Mouse (Mus musculus) liver, embryonic 12.5 days (tissue): ENCODE results near the gene Vipr2. TPM values are rescaled to one million over a fixed set of nuclear protein-coding genes. Genes with fewer than 3 reads are reported as not detected.

Source experiments
- ATAC-seq: fragments of 200-750 bp; cut with Nextera tagmentation; 2 replicates; pipeline ENCODE4 v1.8.0; 2017; ENCODE audit warnings: moderate number of reproducible peaks, mild to moderate bottlenecking, moderate library complexity
- H3K27ac ChIP-seq: fragments of 300-500 bp; sonication (generic); 2 replicates; pipeline ENCODE4 v1.5.1; 2016; ENCODE audit warnings: mild to moderate bottlenecking
- H3K27me3 ChIP-seq: fragments of 300-500 bp; sonication (generic); replicated peaks from 2 replicates; pipeline ENCODE4 v1.6.1; 2016; ENCODE audit warnings: mild to moderate bottlenecking, moderate library complexity
- H3K36me3 ChIP-seq: fragments of 300-500 bp; sonication (generic); 2 replicates; pipeline ENCODE4 v1.6.1; 2016; ENCODE audit warnings: mild to moderate bottlenecking, moderate library complexity
- H3K4me1 ChIP-seq: fragments of 300-500 bp; sonication (generic); 2 replicates; pipeline ENCODE4 v1.6.1; 2016
- H3K4me2 ChIP-seq: fragments of 300-500 bp; sonication (generic); 2 replicates; pipeline ENCODE4 v1.6.1; 2016; ENCODE audit warnings: mild to moderate bottlenecking, moderate library complexity
- H3K4me3 ChIP-seq: fragments of 300-500 bp; sonication (generic); 2 replicates; pipeline ENCODE4 v1.5.1; 2016; ENCODE audit warnings: mild to moderate bottlenecking, moderate library complexity
- H3K9ac ChIP-seq: fragments of 300-500 bp; sonication (generic); 2 replicates; pipeline ENCODE4 v1.6.1; 2016; ENCODE audit warnings: mild to moderate bottlenecking, moderate library complexity
- H3K9me3 ChIP-seq: fragments of 300-500 bp; sonication (generic); replicated peaks from 2 replicates; pipeline ENCODE4 v1.6.1; 2016; ENCODE audit warnings: mild to moderate bottlenecking, moderate library complexity
- WGBS: fragments of 180-500 bp; shearing (Covaris S2); methylation state at CpG from one replicate; pipeline ENCODE4 v1.1.7; 2016; ENCODE audit not compliant: insufficient replicate concordance; 5-methylcytosine and 5-hydroxymethylcytosine counted together
- microRNA-seq: library from miRNA; unstranded; fragments of <30 nt; microRNA quantifications from one replicate; pipeline ENCODE4, GENCODE M21; 2017
- polyA plus RNA-seq: library from polyadenylated mRNA; unstranded; fragments of >200 nt; fragmentation: Nextera tagmentation; extraction: Ambion mirVana; gene quantifications from 2 replicates; pipeline ENCODE4 v1.2.1, GENCODE M21; 2016

Vipr2 gene
- polyA plus RNA-seq, 1 experiment from 2014 or later: 0.27 TPM

GRCm38 (mm10) chr12:116176930-116177329, 99.4 kb downstream of the Vipr2 start:
- H3K9me3 ChIP-seq: no peaks in the 10 kb centered on the region
- H3K4me3 ChIP-seq: no peak overlapping the region
- no peaks in the 10 kb centered on the region for H3K4me1 ChIP-seq
- H3K4me2 ChIP-seq: no peak overlapping the region
- H3K27me3 ChIP-seq: no peaks in the 10 kb centered on the region
- no peak overlapping the region for H3K9ac ChIP-seq
- H3K27ac ChIP-seq: no peak overlapping the region
- ATAC-seq: 0 out of 2 replicates have a peak, but pooled peaks have one; percentile 46
- WGBS: 62% methylated on average over 3 of the region's 3 CpGs
- H3K36me3 ChIP-seq: no peaks in the 10 kb centered on the region

GRCm38 (mm10) chr12:116181436-116182050, 104.0 kb downstream of the Vipr2 start:
- 53% methylated on average over 4 of the region's 4 CpGs for WGBS
- no peaks in the 10 kb centered on the region for H3K4me1 ChIP-seq
- no peaks in the 10 kb centered on the region for H3K36me3 ChIP-seq
- no peak overlapping the region for H3K4me3 ChIP-seq
- H3K9ac ChIP-seq: no peak overlapping the region
- no peak overlapping the region for H3K27ac ChIP-seq
- H3K27me3 ChIP-seq: no peaks in the 10 kb centered on the region
- ATAC-seq: no peak
- no peaks in the 10 kb centered on the region for H3K9me3 ChIP-seq
- no peak overlapping the region for H3K4me2 ChIP-seq

GRCm38 (mm10) chr12:116182376-116182775, 104.8 kb downstream of the Vipr2 start:
- no peak for ATAC-seq
- no peaks in the 10 kb centered on the region for H3K4me1 ChIP-seq
- no peak overlapping the region for H3K4me2 ChIP-seq
- H3K27ac ChIP-seq: no peak overlapping the region
- H3K36me3 ChIP-seq: no peaks in the 10 kb centered on the region
- no peaks in the 10 kb centered on the region for H3K9me3 ChIP-seq
- H3K4me3 ChIP-seq: no peak overlapping the region
- no peak overlapping the region for H3K9ac ChIP-seq
- H3K27me3 ChIP-seq: no peaks in the 10 kb centered on the region

GRCm38 (mm10) chr12:116183212-116183935, 105.8 kb downstream of the Vipr2 start:
- Histone ChIP-seq H3K27ac (no peak overlapping the region), H3K36me3 (no peaks in the 10 kb centered on the region), H3K4me1 (no peaks in the 10 kb centered on the region), H3K9me3 (no peaks in the 10 kb centered on the region), H3K9ac (no peak overlapping the region), H3K27me3 (no peaks in the 10 kb centered on the region), H3K4me2 (no peak overlapping the region), H3K4me3 (no peak overlapping the region)
- no peak for ATAC-seq
- 69% methylated on average over 6 of the region's 6 CpGs for WGBS

GRCm38 (mm10) chr12:116193952-116194351, 116.4 kb downstream of the Vipr2 start:
- H3K27me3 ChIP-seq: no peaks in the 10 kb centered on the region
- H3K9me3 ChIP-seq: no peaks in the 10 kb centered on the region
- no peak overlapping the region for H3K9ac ChIP-seq
- ATAC-seq: no peak
- H3K4me1 ChIP-seq: no peaks in the 10 kb centered on the region
- 57% methylated on average over 6 of the region's 6 CpGs for WGBS
- no peaks in the 10 kb centered on the region for H3K36me3 ChIP-seq
- no peak overlapping the region for H3K27ac ChIP-seq
- no peak overlapping the region for H3K4me2 ChIP-seq
- no peak overlapping the region for H3K4me3 ChIP-seq

GRCm38 (mm10) chr12:116194641-116195040, 117.1 kb downstream of the Vipr2 start:
- no peak for ATAC-seq
- Histone ChIP-seq H3K4me2 (no peak overlapping the region), H3K4me1 (no peaks in the 10 kb centered on the region), H3K9me3 (no peaks in the 10 kb centered on the region), H3K27ac (no peak overlapping the region), H3K27me3 (no peaks in the 10 kb centered on the region), H3K9ac (no peak overlapping the region), H3K36me3 (no peaks in the 10 kb centered on the region), H3K4me3 (no peak overlapping the region)

Small RNA genes within 50 kb of the gene (microRNA-seq; reads per million reads assigned to microRNA genes)
- gene Gm44372: not detected

Other genes starting within 250 kb of the Vipr2 start
- 8.7 and 9.1 TPM in 2 replicates for gene Zfp386, start 30.0 kb upstream of the Vipr2 start, polyA plus RNA-seq
- 5.3 and 5.9 TPM in 2 replicates for gene Wdr60, start 185.3 kb downstream of the Vipr2 start, polyA plus RNA-seq
- gene Gm11027, start 197.7 kb downstream of the Vipr2 start, polyA plus RNA-seq: not detected in 2 replicates
- 16.2 and 17.3 TPM in 2 replicates for gene Esyt2, start 203.5 kb downstream of the Vipr2 start, polyA plus RNA-seq